Mouse (Mus musculus) forebrain, embryonic 11.5 days (tissue): ENCODE results near the gene Ppargc1a. TPM values are rescaled to one million over a fixed set of nuclear protein-coding genes. Genes with fewer than 3 reads are reported as not detected.
A peak's percentile ranks its signal among the peaks of the same experiment; 100 is the strongest.

Experiments used
- ATAC-seq: fragments of 200-750 bp; cut with Nextera tagmentation; replicated peaks from 2 replicates; pipeline ENCODE4 v1.8.0; 2017; ENCODE audit warnings: moderate TSS enrichment; ENCODE audit not compliant: low FRiP score
- DNase-seq: peaks from one replicate; pipeline ENCODE4 v3.0.0-alpha.2; 2017; ENCODE audit warnings: low spot score
- H3K27ac ChIP-seq: fragments of 300-500 bp; sonication (generic); 2 replicates; pipeline ENCODE4 v1.5.1; 2014; ENCODE audit warnings: low read depth, low read length
- H3K27me3 ChIP-seq: fragments of 300-500 bp; sonication (generic); 2 replicates; pipeline ENCODE4 v1.6.1; 2014; ENCODE audit warnings: mild to moderate bottlenecking, low read length, mixed read lengths; ENCODE audit not compliant: control insufficient read depth, insufficient read depth
- H3K36me3 ChIP-seq: fragments of 300-500 bp; sonication (generic); 2 replicates; pipeline ENCODE4 v1.6.1; 2014; ENCODE audit warnings: mild to moderate bottlenecking, low read length, moderate library complexity, mixed read lengths; ENCODE audit not compliant: control insufficient read depth, insufficient read depth
- H3K4me1 ChIP-seq: fragments of 300-500 bp; sonication (generic); replicated peaks from 2 replicates; pipeline ENCODE4 v1.6.1; 2014; ENCODE audit warnings: low read length, mixed read lengths; ENCODE audit not compliant: control insufficient read depth, insufficient read depth
- H3K4me2 ChIP-seq: fragments of 300-500 bp; sonication (generic); 2 replicates; pipeline ENCODE4 v1.6.1; 2014; ENCODE audit warnings: low read depth, mild to moderate bottlenecking, low read length, moderate library complexity, mixed read lengths; ENCODE audit not compliant: severe bottlenecking
- H3K4me3 ChIP-seq: fragments of 300-500 bp; sonication (generic); 2 replicates; pipeline ENCODE4 v1.5.1; 2014; ENCODE audit warnings: low read depth, low read length
- H3K9ac ChIP-seq: fragments of 300-500 bp; sonication (generic); 2 replicates; pipeline ENCODE4 v1.6.1; 2014; ENCODE audit warnings: low read length
- H3K9me3 ChIP-seq: fragments of 300-500 bp; sonication (generic); 2 replicates; pipeline ENCODE4 v1.6.1; 2016; ENCODE audit warnings: low read length, mixed read lengths; ENCODE audit not compliant: control insufficient read depth
- WGBS: fragments of 180-500 bp; shearing (Covaris S2); extraction: QIAGEN DNeasy Blood & Tissue Kit; methylation state at CpG from one replicate; pipeline ENCODE4 v1.1.7; 2014; 5-methylcytosine and 5-hydroxymethylcytosine counted together
- polyA plus RNA-seq: library from polyadenylated mRNA; unstranded; fragments of >200 nt; fragmentation: Nextera tagmentation; extraction: Ambion mirVana; gene quantifications from 2 replicates; pipeline ENCODE4 v1.2.1, GENCODE M21; 2014

Ppargc1a gene
- polyA plus RNA-seq, 1 experiment from 2014 or later = 4.3 TPM

DNA sequence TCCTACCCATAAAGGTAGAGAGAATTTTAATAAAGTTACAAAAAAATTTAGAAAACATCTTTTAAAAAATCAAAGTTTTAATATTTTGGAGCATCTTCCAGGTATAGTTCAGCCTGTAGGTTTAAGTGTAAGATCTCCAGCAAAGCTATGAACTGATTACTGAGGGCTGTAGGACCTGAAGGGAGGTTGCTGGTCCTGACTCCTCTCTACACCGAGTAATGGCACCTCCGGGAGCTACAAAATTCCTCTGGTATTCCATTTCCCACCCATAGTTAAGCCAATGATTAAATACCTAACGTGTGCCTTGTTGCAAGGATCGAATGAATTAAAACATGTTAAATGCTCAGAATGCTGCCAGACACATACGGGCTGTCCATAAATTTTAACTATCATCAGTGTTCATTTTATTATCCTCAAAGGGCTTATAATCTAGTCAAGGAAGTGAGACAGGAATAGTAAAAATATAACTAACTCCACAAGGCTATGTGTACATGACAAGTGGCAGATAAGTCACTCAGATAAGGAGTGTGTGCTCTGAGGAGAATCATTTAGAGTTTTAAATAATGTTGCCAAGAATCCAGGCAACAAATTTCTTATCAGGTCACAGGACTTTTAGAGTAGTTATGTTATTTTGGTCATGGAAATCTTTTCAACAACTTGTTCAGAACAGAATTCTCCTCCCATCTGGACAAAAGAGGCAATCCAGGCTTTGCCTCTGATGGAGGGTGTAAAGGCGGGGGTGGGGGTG, 49.9 kb downstream of the Ppargc1a start:
- DNase-seq (no peak), ATAC-seq (no peak)
- Histone ChIP-seq H3K4me2 (no peak overlapping the region), H3K9ac (no peak overlapping the region), H3K27ac (no peak overlapping the region), H3K4me1 (no peaks in the 10 kb centered on the region), H3K36me3 (no peaks in the 10 kb centered on the region), H3K27me3 (no peaks in the 10 kb centered on the region), H3K9me3 (no peaks in the 10 kb centered on the region), H3K4me3 (no peak overlapping the region)
- WGBS = 90% methylated on average over 6 of the region's 6 CpGs

DNA sequence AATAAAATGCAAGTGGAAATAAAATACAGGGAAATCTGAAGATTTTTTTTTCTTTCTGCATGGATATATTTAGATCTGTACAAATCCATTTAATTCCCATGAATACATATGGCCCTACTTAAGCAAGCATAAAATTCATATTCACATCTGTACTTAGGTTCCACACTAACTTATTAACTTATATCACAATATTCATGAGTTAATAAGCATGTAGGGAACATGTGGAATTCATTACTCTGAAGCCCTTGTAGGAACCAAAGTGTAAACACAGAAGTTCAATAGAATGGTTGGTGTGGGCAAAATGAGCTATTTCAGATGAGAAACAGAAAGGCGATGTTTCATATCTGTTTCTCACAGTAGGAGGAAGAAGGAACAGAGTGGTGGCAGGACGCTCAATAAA, 62.9 kb downstream of the Ppargc1a start:
- no peaks in the 10 kb centered on the region for H3K4me1 ChIP-seq
- H3K4me2 ChIP-seq = no peak overlapping the region
- DNase-seq (no peak), ATAC-seq (no peak)
- no peak overlapping the region for H3K27ac ChIP-seq
- H3K27me3 ChIP-seq = no peaks in the 10 kb centered on the region
- WGBS = 75% methylated on average over 2 of the region's 2 CpGs
- H3K4me3 ChIP-seq = no peak overlapping the region
- no peaks in the 10 kb centered on the region for H3K36me3 ChIP-seq
- H3K9me3 ChIP-seq = no peaks in the 10 kb centered on the region
- no peak overlapping the region for H3K9ac ChIP-seq

DNA sequence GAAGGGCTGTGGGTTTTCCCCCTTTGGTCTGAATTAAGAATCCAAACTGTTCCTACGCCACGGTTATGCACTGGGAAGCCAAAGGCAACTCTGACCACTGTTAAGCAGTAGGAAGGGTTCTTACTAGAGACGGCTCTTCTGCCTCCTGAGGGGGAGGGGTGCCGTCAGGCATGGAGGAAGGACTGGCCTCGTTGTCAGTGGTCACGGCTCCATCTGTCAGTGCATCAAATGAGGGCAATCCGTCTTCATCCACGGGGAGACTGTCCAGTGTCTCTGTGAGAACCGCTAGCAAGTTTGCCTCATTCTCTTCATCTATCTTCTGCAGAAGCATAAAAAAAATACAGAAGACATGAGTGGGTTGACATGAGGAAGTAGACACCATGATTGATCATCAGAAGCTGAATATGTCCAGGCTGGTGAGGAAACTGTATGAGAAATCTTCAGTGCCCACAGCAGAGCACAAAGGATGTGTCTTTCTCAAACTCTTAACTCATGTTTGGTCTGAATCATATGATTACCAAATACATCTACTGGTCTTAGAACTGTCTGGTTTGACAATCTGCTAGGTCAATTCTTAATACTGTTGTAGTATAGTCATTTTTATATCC, 69.5 kb downstream of the Ppargc1a start:
- Histone ChIP-seq H3K9me3 (no peaks in the 10 kb centered on the region), H3K36me3 (no peaks in the 10 kb centered on the region), H3K4me3 (no peak overlapping the region), H3K27me3 (no peaks in the 10 kb centered on the region), H3K4me1 (no peaks in the 10 kb centered on the region), H3K27ac (no peak overlapping the region), H3K9ac (no peak overlapping the region), H3K4me2 (no peak overlapping the region)
- no peak for DNase-seq
- no peak for ATAC-seq
- WGBS = 84% methylated on average over 9 of the region's 9 CpGs

DNA sequence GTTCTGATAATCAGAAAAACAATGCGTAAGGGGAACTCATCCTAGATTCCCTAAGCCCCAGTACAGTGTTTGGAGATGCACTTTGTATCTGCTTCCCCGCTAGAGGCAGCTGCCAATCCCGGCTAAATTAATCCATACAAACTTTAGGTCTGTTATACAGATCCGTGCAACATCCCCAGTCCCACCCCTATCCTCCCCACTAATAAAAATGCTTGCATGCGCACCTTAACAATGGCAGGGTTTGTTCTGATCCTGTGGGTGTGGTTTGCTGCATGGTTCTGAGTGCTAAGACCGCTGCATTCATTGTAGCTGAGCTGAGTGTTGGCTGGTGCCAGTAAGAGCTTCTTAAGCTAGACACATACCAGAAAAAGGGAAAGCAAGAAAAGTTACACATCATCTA, 72.1 kb downstream of the Ppargc1a start:
- WGBS = 62% methylated on average over 6 of the region's 6 CpGs
- Histone ChIP-seq H3K4me2 (no peak overlapping the region), H3K9ac (no peak overlapping the region), H3K27me3 (no peaks in the 10 kb centered on the region), H3K36me3 (no peaks in the 10 kb centered on the region), H3K9me3 (no peaks in the 10 kb centered on the region), H3K4me3 (no peak overlapping the region), H3K4me1 (no peaks in the 10 kb centered on the region), H3K27ac (no peak overlapping the region)
- DNase-seq (no peak), ATAC-seq (peak; percentile 46)

DNA sequence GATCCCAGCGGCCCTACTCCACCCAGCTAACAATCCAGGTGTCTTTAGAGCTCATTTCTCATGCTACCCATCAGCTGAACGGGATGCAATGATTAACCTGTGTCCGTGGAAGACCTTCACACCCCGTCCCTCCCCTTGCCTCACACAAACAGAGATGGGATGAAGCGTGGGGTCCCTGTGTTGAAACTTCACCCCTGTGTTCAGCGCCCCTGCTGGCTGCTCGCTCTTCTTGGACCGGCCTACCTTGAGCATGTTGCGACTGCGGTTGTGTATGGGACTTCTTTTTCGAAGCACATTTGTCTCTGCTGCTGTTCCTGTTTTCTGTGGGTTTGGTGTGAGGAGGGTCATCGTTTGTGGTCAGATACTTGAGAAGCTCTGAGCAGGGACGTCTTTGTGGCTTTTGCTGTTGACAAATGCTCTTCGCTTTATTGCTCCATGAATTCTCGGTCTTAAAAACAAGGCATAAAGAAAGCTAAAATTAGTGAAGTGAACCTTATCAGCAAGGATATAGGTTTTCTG, 73.1 kb downstream of the Ppargc1a start:
- no peaks in the 10 kb centered on the region for H3K36me3 ChIP-seq
- ATAC-seq = no peak
- WGBS = 74% methylated on average over 15 of the region's 15 CpGs

DNA sequence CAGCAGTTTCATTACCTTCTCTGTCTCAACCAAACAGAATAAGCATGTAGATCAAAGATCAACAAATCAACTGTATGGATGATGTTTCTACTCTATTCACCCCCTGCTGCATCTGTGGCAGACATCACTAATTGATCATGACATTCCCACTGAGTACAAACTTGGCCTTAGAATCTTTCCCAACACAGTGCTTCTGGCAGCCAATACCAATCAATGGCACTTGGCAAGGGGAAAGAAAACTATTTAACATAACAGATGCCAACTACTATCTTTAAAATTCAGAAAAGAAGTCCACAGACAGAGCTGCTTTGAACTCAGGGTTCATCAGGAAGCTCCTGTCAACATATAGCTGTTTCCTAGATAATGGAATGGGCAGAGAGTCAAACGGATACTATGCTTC, 83.8 kb downstream of the Ppargc1a start:
- Histone ChIP-seq H3K4me1 (no peaks in the 10 kb centered on the region), H3K36me3 (no peaks in the 10 kb centered on the region), H3K27me3 (no peaks in the 10 kb centered on the region), H3K9me3 (no peaks in the 10 kb centered on the region), H3K27ac (no peak overlapping the region), H3K4me3 (no peak overlapping the region), H3K4me2 (no peak overlapping the region), H3K9ac (no peak overlapping the region)
- WGBS = 78% methylated on average over 1 of the region's 1 CpGs
- no peak for ATAC-seq
- no peak for DNase-seq

More for the DNA sequence above, 73.1 kb downstream of the Ppargc1a start:
- DNase-seq = no peak
- Histone ChIP-seq H3K4me2 (no peak overlapping the region), H3K9me3 (no peaks in the 10 kb centered on the region), H3K27me3 (no peaks in the 10 kb centered on the region), H3K9ac (no peak overlapping the region), H3K27ac (no peak overlapping the region), H3K4me1 (no peaks in the 10 kb centered on the region), H3K4me3 (no peak overlapping the region)

DNA sequence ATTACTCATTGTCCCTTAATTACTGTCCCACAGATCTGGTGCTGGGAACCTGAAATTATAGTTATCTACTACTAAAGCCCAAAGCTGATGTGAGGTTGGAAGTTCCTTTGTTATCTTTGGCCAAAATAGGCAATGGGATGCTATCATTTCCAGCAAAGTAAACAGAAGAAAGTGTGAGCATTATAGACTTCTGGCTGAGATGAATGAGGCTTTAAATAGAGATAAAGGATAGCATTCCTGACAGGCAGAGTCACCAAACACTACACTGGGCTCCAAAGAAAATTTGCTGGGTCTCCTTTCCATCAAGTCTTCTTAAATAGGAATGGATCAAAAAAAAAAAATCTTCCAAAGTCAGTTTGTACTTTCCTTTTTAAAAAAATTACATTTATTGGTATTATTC, 87.7 kb downstream of the Ppargc1a start:
- DNase-seq = no peak
- no peaks in the 10 kb centered on the region for H3K27me3 ChIP-seq
- H3K4me3 ChIP-seq = no peak overlapping the region
- H3K4me1 ChIP-seq = no peaks in the 10 kb centered on the region
- no peak overlapping the region for H3K4me2 ChIP-seq
- no peaks in the 10 kb centered on the region for H3K36me3 ChIP-seq
- no peak overlapping the region for H3K27ac ChIP-seq
- ATAC-seq = no peak
- H3K9ac ChIP-seq = no peak overlapping the region
- H3K9me3 ChIP-seq = no peaks in the 10 kb centered on the region

DNA sequence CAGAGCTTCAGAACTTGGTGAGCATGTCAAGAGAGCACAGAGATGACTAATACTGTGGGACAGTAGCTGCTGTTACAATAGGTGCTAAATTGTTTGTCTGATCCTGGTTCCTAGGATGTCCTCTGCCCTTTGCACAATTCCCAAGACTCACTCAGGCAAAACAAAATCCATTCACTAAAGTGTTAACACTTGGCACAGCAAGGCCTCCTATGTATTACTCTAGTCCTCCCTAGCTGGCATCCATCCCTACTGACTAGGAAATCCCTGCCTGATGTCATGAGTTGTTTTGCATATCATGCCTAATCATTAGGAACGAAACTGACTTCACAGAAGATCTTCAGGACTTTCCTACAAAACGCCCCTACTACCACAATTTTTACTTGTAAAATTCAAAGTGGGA, 88.1 kb downstream of the Ppargc1a start:
- Histone ChIP-seq H3K4me3 (no peak overlapping the region), H3K36me3 (no peaks in the 10 kb centered on the region), H3K27ac (no peak overlapping the region), H3K27me3 (no peaks in the 10 kb centered on the region), H3K4me2 (no peak overlapping the region), H3K4me1 (no peaks in the 10 kb centered on the region), H3K9ac (no peak overlapping the region), H3K9me3 (no peaks in the 10 kb centered on the region)
- WGBS = 83% methylated on average over 2 of the region's 2 CpGs
- ATAC-seq = no peak
- no peak for DNase-seq
